Mouse (Mus musculus) mouse trophoblast stem cell (cell line): ENCODE results near the gene Patl1.
"Not testable (repeated sequence)": the region's sequence is repeated elsewhere in the genome, so short reads cannot be mapped to it uniquely, and the experiment has no call there.

Experiments
- in situ Hi-C, 2 experiments: fragments of 300-500 bp; cut with MseI, MboI; formaldehyde crosslinking; loops; 2 replicates in 1 of 2; 3 replicates in 1 of 2; pipeline ENCODE4 v1.15.1; 2025

Gene Patl1

GRCm38 (mm10) chr19:11912037-11912532 is at the start of gene Patl1:
Gene Patl1, plus strand, starts transcription at chr19:11912399.
- in situ Hi-C loops: loop anchor here in 1 of 2 experiments (10.0 kb wide), 1 partner anchor 97 kb away; the partner anchor contains the start of gene Stx3

- in situ Hi-C loops: no loop called here
Measured at GRCm38 (mm10) chr19:11867837-11868236, 44.4 kb upstream of the Patl1 start.

GRCm38 (mm10) chr19:11875006-11875405 is 37.2 kb upstream of the Patl1 start, which contains the start of gene Olfr1419:
Gene Olfr1419, minus strand, starts transcription at chr19:11875106.
- in situ Hi-C loops: no loop called here

GRCm38 (mm10) chr19:11878404-11878803 is 33.8 kb upstream of the Patl1 start:
- in situ Hi-C loops: not testable (repeated sequence)

DNA sequence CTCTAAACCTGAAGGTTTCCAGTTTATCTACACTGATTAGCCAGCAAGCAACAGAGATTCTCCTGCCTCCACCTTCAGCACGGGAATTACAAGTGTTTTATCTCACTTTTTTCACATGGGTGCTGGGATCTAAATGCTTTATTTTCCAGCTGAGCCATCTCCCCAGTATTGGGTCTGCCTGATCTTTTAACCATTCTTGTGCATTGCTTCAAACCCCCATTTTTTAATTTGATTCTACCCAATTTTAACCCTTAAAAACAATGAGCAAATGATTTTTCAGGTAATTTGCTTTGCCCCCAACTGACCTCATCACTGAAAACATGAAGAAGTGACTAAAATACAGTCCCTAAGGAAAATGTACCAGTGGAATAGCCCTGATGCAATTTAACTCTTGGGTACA is 25.9 kb upstream of the Patl1 start, which contains the start of gene Olfr1420:
Olfr1420 (plus strand) TSS at position 301 of the 400 bp plus-strand sequence.
- in situ Hi-C loops: no loop called here

GRCm38 (mm10) chr19:11911021-11911420 is 1.2 kb upstream of the Patl1 start:
- in situ Hi-C loops: loop anchor here in 1 of 2 experiments (10.0 kb wide), 1 partner anchor 96 kb away; the partner anchor contains the start of gene Stx3

DNA sequence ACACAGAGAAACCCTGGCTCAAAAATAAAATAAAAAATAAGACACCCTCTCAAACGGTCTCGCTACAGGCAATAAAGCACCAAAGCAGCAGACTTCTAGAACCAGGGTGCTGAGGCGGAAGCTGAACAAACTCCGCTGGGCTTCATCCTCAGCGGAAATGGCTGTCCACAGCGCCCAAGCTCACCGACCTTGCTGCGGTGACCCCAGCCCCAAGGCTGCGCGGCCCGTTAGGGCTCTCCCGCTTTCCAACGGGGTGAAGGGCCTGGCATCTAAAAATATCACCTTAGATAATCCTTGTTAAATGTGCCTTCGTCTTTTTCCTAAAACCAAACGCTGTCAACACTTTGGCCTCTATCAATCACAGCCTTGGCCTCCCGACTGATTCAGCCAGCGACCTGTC is 596 bp upstream of the Patl1 start:
- in situ Hi-C loops: loop anchor here in 1 of 2 experiments (10.0 kb wide), 1 partner anchor 97 kb away; the partner anchor contains the start of gene Stx3

- in situ Hi-C loops: loop anchor here in 1 of 2 experiments (10.0 kb wide), 1 partner anchor 98 kb away; the partner anchor contains the start of gene Stx3
Measured at GRCm38 (mm10) chr19:11912533-11913121, 428 bp downstream of the Patl1 start.

- in situ Hi-C loops: loop anchor here in 1 of 2 experiments (10.0 kb wide), 1 partner anchor 101 kb away; the partner anchor contains the start of gene Stx3
Measured at GRCm38 (mm10) chr19:11915804-11916203, 3.6 kb downstream of the Patl1 start.

GRCm38 (mm10) chr19:11922068-11922467 is 9.9 kb downstream of the Patl1 start:
- in situ Hi-C loops: no loop called here

DNA sequence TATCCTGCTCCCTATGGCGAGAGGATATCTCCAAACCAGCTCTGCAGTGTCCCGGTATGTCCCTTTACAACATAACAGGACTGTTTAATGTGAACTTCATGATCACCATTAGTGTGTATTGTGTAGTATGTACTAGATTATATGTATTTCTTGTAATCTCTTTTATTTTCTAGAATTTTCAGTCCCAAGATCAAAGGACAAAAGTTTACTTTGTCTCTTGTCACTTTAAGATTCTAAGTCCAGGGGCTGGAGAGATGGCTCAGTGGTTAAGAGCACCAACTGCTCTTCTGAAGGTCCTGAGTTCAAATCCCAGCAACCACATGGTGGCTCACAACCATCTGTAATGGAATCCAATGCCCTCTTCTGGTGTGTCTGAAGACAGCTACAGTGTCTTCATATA is 10.3 kb downstream of the Patl1 start:
- in situ Hi-C loops: not testable (repeated sequence)

GRCm38 (mm10) chr19:11926380-11926779 is 14.2 kb downstream of the Patl1 start:
- in situ Hi-C loops: no loop called here

DNA sequence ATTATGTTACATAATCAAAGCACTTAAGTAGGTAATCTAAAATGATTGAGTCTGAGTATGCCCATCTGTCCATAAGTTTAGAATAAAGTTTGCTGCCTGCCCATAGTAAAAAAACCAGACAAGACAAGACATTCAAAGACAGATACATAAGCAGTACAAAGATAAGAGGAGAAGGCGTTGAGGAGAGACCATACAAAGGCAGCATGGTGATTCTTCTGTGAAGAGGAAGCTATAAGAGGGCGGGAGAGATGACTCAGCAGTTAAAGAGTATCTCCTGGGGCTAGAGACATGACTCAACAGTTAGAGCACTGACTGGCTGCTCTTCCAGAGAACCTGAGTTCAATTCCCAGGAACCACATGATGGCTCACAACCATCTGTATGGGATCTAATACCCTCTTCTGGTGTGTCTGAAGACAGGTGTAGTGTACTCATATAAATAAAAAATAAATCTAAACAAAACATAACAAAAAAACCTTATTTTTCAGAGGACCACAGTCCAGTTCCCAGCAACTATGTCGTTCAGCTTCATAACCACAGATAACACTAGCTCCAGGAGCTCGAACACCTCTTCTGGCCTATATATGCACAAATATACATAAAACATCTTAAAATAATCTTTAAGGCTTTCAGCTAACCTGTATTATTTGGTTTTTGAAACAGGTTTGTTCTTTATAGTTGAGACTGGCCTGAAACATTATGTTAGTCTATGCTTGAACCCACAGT is 16.0 kb downstream of the Patl1 start:
- in situ Hi-C loops: no loop called here

DNA sequence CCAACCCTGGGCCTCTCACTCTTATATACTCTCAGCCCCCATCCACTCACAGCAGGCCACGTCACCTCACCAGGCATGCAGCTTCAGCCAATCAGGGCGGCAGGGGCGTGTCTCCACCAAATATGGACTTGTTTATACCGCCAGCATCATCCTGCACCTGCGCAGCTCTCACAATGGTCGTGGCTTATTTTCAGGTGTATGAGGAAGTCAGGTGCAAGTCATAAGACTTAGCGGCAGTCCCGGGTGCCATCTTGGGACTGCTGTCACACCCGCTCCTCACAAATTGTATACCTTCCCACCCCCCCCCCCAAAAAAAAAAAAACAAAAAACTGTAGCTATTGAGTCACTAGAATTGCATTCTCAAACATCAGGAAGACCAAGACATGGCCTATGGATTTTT is 34.3 kb downstream of the Patl1 start:
- in situ Hi-C loops: not testable (repeated sequence)

DNA sequence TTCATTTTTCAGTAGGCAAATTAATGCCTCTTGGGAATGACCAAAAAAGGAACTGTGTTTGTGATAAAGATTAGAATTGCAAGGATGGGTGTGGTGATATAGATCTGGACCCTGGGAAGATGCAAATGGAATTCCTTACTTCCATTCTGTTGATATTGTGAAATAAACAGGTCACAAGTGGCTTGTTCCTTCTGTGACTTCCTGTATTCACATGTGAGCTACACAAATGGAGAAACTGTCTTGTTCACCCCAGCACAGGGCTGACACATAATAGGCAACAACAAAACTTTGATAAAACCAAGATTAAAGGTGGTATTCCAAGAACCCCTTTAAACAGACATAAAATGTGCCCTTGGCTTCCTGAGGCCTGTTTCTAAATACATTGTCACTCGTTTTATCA is 37.7 kb downstream of the Patl1 start:
- in situ Hi-C loops: no loop called here

GRCm38 (mm10) chr19:11950747-11951146 is 38.5 kb downstream of the Patl1 start:
- in situ Hi-C loops: no loop called here

- in situ Hi-C loops: no loop called here
Measured at GRCm38 (mm10) chr19:11954206-11954605, 42.0 kb downstream of the Patl1 start.

DNA sequence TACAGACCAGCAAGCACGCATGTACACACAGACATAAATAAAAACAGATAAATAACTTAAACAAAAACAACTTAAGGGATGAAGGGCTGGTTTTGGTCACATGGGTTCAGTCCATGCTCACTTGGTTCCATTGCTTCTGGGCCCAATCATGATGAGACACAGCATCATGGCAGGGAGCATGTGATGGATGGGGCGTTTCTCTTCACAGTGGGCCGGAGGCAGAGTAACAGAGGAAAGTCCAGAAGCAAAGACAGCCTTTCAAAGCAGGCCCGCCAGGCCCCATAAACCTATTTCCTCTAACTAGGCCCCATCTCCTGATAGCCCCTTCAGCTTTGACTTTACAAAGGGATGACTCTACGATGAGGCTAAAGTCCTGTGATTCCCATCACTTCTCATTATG is 44.4 kb downstream of the Patl1 start:
- in situ Hi-C loops: no loop called here

GRCm38 (mm10) chr19:11957396-11957795 is 45.2 kb downstream of the Patl1 start:
- in situ Hi-C loops: no loop called here

DNA sequence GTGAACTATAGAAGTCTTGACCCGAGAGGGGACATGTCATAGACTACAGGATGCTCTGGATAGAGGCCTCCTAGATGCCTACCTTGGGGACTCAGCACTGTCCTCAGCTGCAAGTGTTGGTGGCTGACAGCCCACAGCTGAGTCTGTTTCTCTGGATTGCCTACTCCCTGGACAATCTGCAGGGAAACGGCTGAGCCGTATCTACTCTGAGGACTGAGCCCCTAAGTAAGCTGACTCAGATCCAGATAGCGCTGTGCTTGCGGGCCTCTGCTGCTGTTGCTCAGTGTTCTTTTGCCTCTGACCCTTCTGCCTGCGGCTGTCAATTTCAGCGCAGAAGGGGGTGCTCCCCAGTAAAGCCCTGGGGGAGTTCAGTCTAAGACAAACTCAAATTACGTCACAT is 45.6 kb downstream of the Patl1 start:
- in situ Hi-C loops: no loop called here

DNA sequence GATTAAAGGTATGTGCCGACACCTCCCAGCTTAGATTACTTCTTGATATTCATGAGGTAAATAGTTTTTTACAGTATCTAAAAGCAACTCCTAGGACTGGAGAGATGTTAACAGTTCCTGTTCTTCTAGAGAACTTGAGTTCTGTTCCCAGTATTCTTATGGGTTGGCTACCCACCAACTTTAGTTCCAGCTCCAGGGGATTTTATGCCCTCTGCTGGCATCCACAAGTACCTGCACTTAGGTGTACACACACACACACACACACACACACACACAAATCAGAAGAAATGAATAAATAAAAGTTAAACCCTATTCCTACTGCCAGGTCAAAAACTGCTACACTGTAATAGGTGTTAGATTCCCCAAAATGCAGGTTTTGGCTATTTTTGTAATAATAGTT is 52.1 kb downstream of the Patl1 start:
- in situ Hi-C loops: no loop called here
